Mouse (Mus musculus) testis, adult 2 months (tissue): Measurements from ENCODE around the gene Pitx2.

ENCODE experiments used
- CTCF ChIP-seq: fragments of 200-500 bp; IDR thresholded peaks from 2 replicates; pipeline ENCODE4 v1.5.1; 2012; ENCODE audit warnings: low read depth, mild to moderate bottlenecking, inconsistent platforms, low read length, moderate library complexity; ENCODE audit not compliant: control insufficient read depth, insufficient read depth, insufficient replicate concordance
- POLR2A ChIP-seq: fragments of 200-500 bp; IDR thresholded peaks from 2 replicates; pipeline ENCODE4 v1.6.1; 2012; ENCODE audit warnings: low read depth, mild to moderate bottlenecking, inconsistent platforms, low read length, moderate library complexity; ENCODE audit not compliant: control insufficient read depth

DNA sequence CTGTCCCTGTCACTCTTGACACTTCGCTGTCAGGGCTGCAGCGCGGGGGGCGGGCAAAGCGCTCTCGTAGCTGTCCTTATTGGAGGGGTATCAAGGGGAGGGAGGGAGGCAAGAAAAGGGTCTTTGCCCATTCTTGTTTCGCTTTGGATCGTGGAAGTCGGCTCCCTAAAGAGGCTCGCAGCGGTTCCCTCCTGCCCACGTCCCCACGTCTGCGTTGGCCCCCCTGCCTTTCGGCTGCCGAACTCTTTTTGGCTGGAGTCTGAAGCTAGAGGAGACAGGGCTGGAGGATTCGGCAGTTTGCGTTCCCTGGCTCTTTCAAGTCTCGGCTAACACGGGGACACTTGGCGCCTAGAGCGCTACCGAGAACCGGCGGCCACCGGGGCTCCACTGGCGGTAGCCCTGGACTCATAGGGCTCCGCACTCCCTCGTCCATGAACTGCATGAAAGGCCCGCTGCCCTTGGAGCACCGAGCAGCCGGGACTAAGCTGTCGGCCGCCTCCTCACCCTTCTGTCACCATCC lies 14.5 kb downstream of the Pitx2 start:
- no peak for TF ChIP-seq POLR2A
- TF ChIP-seq CTCF: no peak
